Mouse (Mus musculus): ENCODE measurements at regions not wholly inside any gene's neighbourhood (a gene's known extent, or its start where the extent isn't known, plus 50 kb on each side); places are given as distances from the start of the nearest gene placed in this dataset.

DNA sequence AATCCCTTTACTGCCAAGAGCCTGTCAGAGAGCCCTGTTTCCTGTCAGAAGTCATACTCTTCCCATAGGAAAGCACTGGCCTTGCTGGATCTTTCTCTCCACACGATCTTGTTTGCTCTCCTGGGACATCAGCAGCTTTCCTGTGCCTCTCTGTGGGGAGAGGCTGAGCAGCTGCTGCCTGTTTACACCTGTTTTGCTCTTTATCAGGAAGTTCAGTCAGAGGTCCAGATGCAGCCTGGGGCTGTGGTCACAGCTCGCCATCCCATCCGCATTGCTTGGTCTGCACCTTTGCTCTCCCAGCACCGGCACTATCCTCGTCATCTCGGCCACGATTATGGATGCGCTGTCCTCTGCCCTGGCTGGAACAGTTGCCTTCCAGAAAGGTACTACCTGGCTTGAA lies 88.0 kb downstream of the Bdh1 start:
- no peak for TF ChIP-seq CTCF (IDR thresholded peaks at IDR 0.05; ENCODE audit: control insufficient read depth, insufficient read depth, low read length)
- no peak for TF ChIP-seq POLR2A (IDR thresholded peaks at IDR 0.05; ENCODE audit: borderline replicate concordance, control insufficient read depth, low read depth, low read length)

All from bone marrow, adult 2 months (tissue).